Mouse (Mus musculus) megakaryocyte, embryonic 14.5 days (primary cell): ENCODE data around the gene Hmgcs1.

Experiments
- FLI1 ChIP-seq: IDR thresholded peaks from 2 replicates; pipeline ENCODE4 v1.6.1; 2012; ENCODE audit warnings: low read length, inconsistent platforms, mixed read lengths
- GATA1 ChIP-seq: IDR thresholded peaks from 3 replicates; pipeline ENCODE4 v1.6.1; 2012; ENCODE audit warnings: mixed read lengths, low read length, inconsistent platforms, borderline replicate concordance

DNA sequence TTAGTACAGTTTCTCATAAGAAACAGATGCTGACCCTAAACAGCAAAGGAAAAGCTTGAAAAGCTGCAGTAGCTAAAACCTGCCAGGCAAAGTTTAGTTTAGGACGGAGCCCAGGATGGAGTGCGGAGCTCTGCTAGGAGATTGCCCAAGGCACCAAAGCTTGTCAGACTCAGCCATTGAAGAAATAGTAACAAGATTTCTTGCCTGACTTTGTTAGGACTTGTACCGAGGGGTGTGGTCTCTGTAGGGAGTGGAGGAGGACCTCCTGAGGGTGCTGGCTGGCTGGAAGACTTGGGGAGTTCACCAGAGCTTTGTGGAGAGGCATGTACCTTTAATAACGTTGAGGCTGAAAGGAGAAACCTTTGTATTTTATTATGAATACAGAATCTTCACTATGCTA lies 5.5 kb downstream of the Hmgcs1 start:
- TF ChIP-seq GATA1 (no peak), FLI1 (no peak)
